Comparison of ENCODE assay signal across 13 mouse cellular contexts in the genomic region with DNA sequence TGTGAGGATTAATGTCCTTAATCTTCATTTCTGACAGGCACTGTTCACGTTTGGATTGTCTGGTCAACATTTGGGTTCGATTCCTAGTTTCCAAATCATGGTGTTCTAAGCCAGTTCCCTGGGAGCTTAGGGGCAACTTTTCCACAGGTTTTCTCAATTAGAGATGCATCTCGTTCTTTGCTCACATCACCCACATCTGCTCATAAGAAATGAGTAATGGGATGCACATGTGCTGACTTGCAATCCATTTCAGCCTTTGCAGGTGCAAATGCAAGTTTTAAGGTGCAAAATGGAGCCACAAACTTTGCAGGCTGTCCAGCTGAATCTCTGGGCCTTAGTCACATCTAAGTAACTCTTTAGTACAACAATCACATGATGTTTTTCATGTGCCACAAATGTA.
"Had no signal": no experiment of that assay in that cellular context is flagged by ENCODE, and none has a peak within 500 bp of the region (broad histone marks: within the 10 kb centered on the region; RNA-seq: fewer than 3 reads in every experiment).

No protein-coding gene starts in this region.

- H3K9ac ChIP-seq: limb, embryonic 12.5 days; liver, embryonic 14.5 days; neural tube, embryonic 15.5 days had no signal

- H3K4me2 ChIP-seq: limb, embryonic 12.5 days; neural tube, embryonic 15.5 days had no signal

- H3K9me3 ChIP-seq: limb, embryonic 12.5 days; neural tube, embryonic 15.5 days had no signal

- H3K4me3 ChIP-seq: layer of hippocampus, adult 2 months; limb, embryonic 12.5 days; myocyte; neural tube, embryonic 15.5 days had no signal

- H3K4me1 ChIP-seq: limb, embryonic 12.5 days; neural tube, embryonic 15.5 days had no signal

- DNase-seq: kidney, adult 9 months; kidney, postnatal 10 days; kidney, postnatal 4 days; lung, adult 18-20 months; midbrain, embryonic 14.5 days; right cerebral cortex, adult 18-20 months; right cerebral cortex, postnatal 25 days; thymus, postnatal 4 days had no signal

- H3K27ac ChIP-seq: layer of hippocampus, adult 2 months; limb, embryonic 12.5 days; liver, embryonic 14.5 days; neural tube, embryonic 15.5 days had no signal

- H3K36me3 ChIP-seq: limb, embryonic 12.5 days; neural tube, embryonic 15.5 days had no signal

- H3K27me3 ChIP-seq: limb, embryonic 12.5 days; neural tube, embryonic 15.5 days had no signal
